Mouse (Mus musculus): ENCODE measurements around the gene Kcna3. TPM values are rescaled to one million over a fixed set of nuclear protein-coding genes. Genes with fewer than 3 reads are reported as not detected.

Gene Kcna3
- polyA plus RNA-seq, 1 experiment from 2014 or later: 2.2 TPM

DNA sequence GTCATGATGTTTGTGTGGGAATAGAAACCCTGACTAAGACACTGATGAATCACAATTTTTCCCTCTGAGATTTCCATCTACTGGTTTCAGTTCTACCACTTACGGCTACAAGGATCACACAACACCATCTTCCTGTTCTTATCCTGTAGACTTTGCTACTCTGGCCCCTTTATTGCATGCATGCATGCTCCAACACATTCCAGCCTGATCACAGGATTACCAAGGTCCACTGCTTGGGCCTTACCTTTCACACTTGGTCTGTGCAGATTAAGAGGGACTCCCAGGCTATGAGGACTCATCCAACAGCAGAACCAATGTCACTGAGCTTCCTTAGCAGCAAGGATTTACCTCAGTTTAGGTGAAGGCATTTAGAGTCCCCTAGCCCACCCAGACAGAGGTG lies 39.7 kb downstream of the Kcna3 start:
- ATAC-seq (ENCODE audit: insufficient number of reproducible peaks, low FRiP score, low TSS enrichment, low read depth) (no peak), DNase-seq (ENCODE audit: low spot score) (no peak)
- Histone ChIP-seq H3K36me3 (ENCODE audit: control insufficient read depth, insufficient read depth, low read length) (no peaks in the 10 kb centered on the region), H3K4me1 (ENCODE audit: control insufficient read depth, insufficient read depth, low read length) (no peaks in the 10 kb centered on the region), H3K4me3 (ENCODE audit: low read depth, low read length) (no peak overlapping the region), H3K4me2 (ENCODE audit: low read depth, severe bottlenecking) (no peak overlapping the region), H3K27ac (replicated peaks; ENCODE audit: low read depth, low read length) (no peak overlapping the region), H3K9ac (ENCODE audit: low read length) (no peak overlapping the region), H3K27me3 (ENCODE audit: control insufficient read depth, insufficient read depth, low read length) (no peaks in the 10 kb centered on the region), H3K9me3 (ENCODE audit: control insufficient read depth, low read length) (no peaks in the 10 kb centered on the region)
- 91% methylated on average over 1 of the region's 1 CpGs for WGBS

- 49% methylated on average over 3 of the region's 3 CpGs for WGBS
- H3K4me2 ChIP-seq (ENCODE audit: low read depth, severe bottlenecking): no peak overlapping the region
- no peaks in the 10 kb centered on the region for H3K27me3 ChIP-seq (ENCODE audit: control insufficient read depth, insufficient read depth, low read length)
- ATAC-seq (ENCODE audit: insufficient number of reproducible peaks, low FRiP score, low TSS enrichment, low read depth) (no peak), DNase-seq (ENCODE audit: low spot score) (no peak)
- no peak overlapping the region for H3K4me3 ChIP-seq (ENCODE audit: low read depth, low read length)
- H3K9me3 ChIP-seq (ENCODE audit: control insufficient read depth, low read length): no peaks in the 10 kb centered on the region
- H3K9ac ChIP-seq (ENCODE audit: low read length): no peak overlapping the region
- no peaks in the 10 kb centered on the region for H3K4me1 ChIP-seq (ENCODE audit: control insufficient read depth, insufficient read depth, low read length)
- no peaks in the 10 kb centered on the region for H3K36me3 ChIP-seq (ENCODE audit: control insufficient read depth, insufficient read depth, low read length)
- H3K27ac ChIP-seq (replicated peaks; ENCODE audit: low read depth, low read length): no peak overlapping the region
Observed at GRCm38 (mm10) chr3:107076658-107077057, 40.7 kb downstream of the Kcna3 start.

GRCm38 (mm10) chr3:107077101-107077500 lies 41.1 kb downstream of the Kcna3 start:
- Histone ChIP-seq H3K27me3 (ENCODE audit: control insufficient read depth, insufficient read depth, low read length) (no peaks in the 10 kb centered on the region), H3K27ac (replicated peaks; ENCODE audit: low read depth, low read length) (no peak overlapping the region), H3K4me1 (ENCODE audit: control insufficient read depth, insufficient read depth, low read length) (no peaks in the 10 kb centered on the region), H3K9me3 (ENCODE audit: control insufficient read depth, low read length) (no peaks in the 10 kb centered on the region), H3K4me3 (ENCODE audit: low read depth, low read length) (no peak overlapping the region), H3K4me2 (ENCODE audit: low read depth, severe bottlenecking) (no peak overlapping the region), H3K9ac (ENCODE audit: low read length) (no peak overlapping the region), H3K36me3 (ENCODE audit: control insufficient read depth, insufficient read depth, low read length) (no peaks in the 10 kb centered on the region)
- DNase-seq (ENCODE audit: low spot score) (no peak), ATAC-seq (ENCODE audit: insufficient number of reproducible peaks, low FRiP score, low TSS enrichment, low read depth) (no peak)
- WGBS: 86% methylated on average over 2 of the region's 2 CpGs

GRCm38 (mm10) chr3:107080803-107081202 lies 44.8 kb downstream of the Kcna3 start:
- 90% methylated on average over 3 of the region's 3 CpGs for WGBS
- Histone ChIP-seq H3K4me1 (ENCODE audit: control insufficient read depth, insufficient read depth, low read length) (no peaks in the 10 kb centered on the region), H3K4me2 (ENCODE audit: low read depth, severe bottlenecking) (no peak overlapping the region), H3K9ac (ENCODE audit: low read length) (no peak overlapping the region), H3K9me3 (ENCODE audit: control insufficient read depth, low read length) (no peaks in the 10 kb centered on the region), H3K27ac (replicated peaks; ENCODE audit: low read depth, low read length) (no peak overlapping the region), H3K36me3 (ENCODE audit: control insufficient read depth, insufficient read depth, low read length) (no peaks in the 10 kb centered on the region), H3K27me3 (ENCODE audit: control insufficient read depth, insufficient read depth, low read length) (no peaks in the 10 kb centered on the region), H3K4me3 (ENCODE audit: low read depth, low read length) (no peak overlapping the region)
- ATAC-seq (ENCODE audit: insufficient number of reproducible peaks, low FRiP score, low TSS enrichment, low read depth) (no peak), DNase-seq (ENCODE audit: low spot score) (no peak)

DNA sequence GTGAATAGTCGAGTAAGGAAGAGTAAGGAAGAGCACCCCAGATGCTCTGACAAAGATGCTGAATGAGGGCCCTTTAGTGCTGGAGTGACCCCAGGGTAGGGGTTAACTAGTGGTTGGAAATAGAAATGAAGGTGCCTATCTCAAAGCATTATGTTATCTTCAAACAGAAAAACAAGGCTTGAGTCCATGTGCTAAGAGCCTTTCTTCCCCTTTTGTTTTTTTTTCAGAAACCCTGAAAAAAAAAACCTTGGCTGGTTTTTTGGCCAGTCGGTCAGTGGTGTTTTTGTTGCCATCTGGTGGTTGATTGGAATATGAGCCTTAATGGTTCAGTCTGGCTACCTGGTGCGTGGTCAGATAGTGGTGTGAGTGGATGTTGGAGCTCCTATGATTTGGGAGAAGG lies 45.3 kb downstream of the Kcna3 start:
- DNase-seq (ENCODE audit: low spot score) (no peak), ATAC-seq (ENCODE audit: insufficient number of reproducible peaks, low FRiP score, low TSS enrichment, low read depth) (no peak)
- H3K4me1 ChIP-seq (ENCODE audit: control insufficient read depth, insufficient read depth, low read length): no peaks in the 10 kb centered on the region
- H3K4me2 ChIP-seq (ENCODE audit: low read depth, severe bottlenecking): no peak overlapping the region
- no peak overlapping the region for H3K27ac ChIP-seq (replicated peaks; ENCODE audit: low read depth, low read length)
- no peak overlapping the region for H3K4me3 ChIP-seq (ENCODE audit: low read depth, low read length)
- no peak overlapping the region for H3K9ac ChIP-seq (ENCODE audit: low read length)
- H3K36me3 ChIP-seq (ENCODE audit: control insufficient read depth, insufficient read depth, low read length): no peaks in the 10 kb centered on the region
- WGBS: 35% methylated on average over 3 of the region's 3 CpGs
- H3K27me3 ChIP-seq (ENCODE audit: control insufficient read depth, insufficient read depth, low read length): no peaks in the 10 kb centered on the region
- H3K9me3 ChIP-seq (ENCODE audit: control insufficient read depth, low read length): no peaks in the 10 kb centered on the region

GRCm38 (mm10) chr3:107084586-107084985 lies 48.6 kb downstream of the Kcna3 start:
- Histone ChIP-seq H3K4me1 (ENCODE audit: control insufficient read depth, insufficient read depth, low read length) (no peaks in the 10 kb centered on the region), H3K36me3 (ENCODE audit: control insufficient read depth, insufficient read depth, low read length) (no peaks in the 10 kb centered on the region), H3K4me2 (ENCODE audit: low read depth, severe bottlenecking) (no peak overlapping the region), H3K9ac (ENCODE audit: low read length) (no peak overlapping the region), H3K4me3 (ENCODE audit: low read depth, low read length) (no peak overlapping the region), H3K27me3 (ENCODE audit: control insufficient read depth, insufficient read depth, low read length) (no peaks in the 10 kb centered on the region), H3K9me3 (ENCODE audit: control insufficient read depth, low read length) (no peaks in the 10 kb centered on the region), H3K27ac (replicated peaks; ENCODE audit: low read depth, low read length) (no peak overlapping the region)
- DNase-seq (ENCODE audit: low spot score): no peak
- ATAC-seq (ENCODE audit: insufficient number of reproducible peaks, low FRiP score, low TSS enrichment, low read depth): no peak
- WGBS: 86% methylated on average over 3 of the region's 3 CpGs

DNA sequence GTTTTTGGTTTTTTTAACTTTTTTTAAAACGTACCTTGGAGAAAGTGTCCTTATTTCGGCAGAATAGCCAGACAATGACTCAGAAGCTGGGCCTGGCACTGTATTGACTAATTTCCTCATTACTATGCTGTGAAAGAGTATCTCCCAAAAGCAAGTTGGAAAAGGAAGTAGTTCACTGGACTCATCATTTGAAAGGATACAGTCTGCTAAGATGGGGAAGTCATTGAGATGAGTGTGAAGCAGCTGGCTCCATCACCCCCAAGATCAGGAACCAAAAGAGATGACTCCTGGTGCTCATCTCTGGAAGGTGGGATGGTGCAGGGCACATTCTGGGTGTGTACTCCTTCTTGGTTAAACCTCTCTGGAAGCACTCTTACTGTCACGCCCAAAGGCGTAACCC lies 51.4 kb downstream of the Kcna3 start:
- no peak for ATAC-seq (ENCODE audit: insufficient number of reproducible peaks, low FRiP score, low TSS enrichment, low read depth)
- Histone ChIP-seq H3K4me1 (ENCODE audit: control insufficient read depth, insufficient read depth, low read length) (no peaks in the 10 kb centered on the region), H3K36me3 (ENCODE audit: control insufficient read depth, insufficient read depth, low read length) (no peaks in the 10 kb centered on the region), H3K9ac (ENCODE audit: low read length) (no peak overlapping the region), H3K4me2 (ENCODE audit: low read depth, severe bottlenecking) (no peak overlapping the region), H3K27ac (replicated peaks; ENCODE audit: low read depth, low read length) (no peak overlapping the region), H3K9me3 (ENCODE audit: control insufficient read depth, low read length) (no peaks in the 10 kb centered on the region), H3K4me3 (ENCODE audit: low read depth, low read length) (no peak overlapping the region), H3K27me3 (ENCODE audit: control insufficient read depth, insufficient read depth, low read length) (no peaks in the 10 kb centered on the region)
- 91% methylated on average over 4 of the region's 4 CpGs for WGBS
- no peak for DNase-seq (ENCODE audit: low spot score)

Other genes starting within 250 kb of the Kcna3 start
- 1.6 and 3.7 TPM in 2 replicates for gene Cd53, start 246.0 kb upstream of the Kcna3 start, polyA plus RNA-seq (2014; fragmentation: Nextera tagmentation; extraction: Ambion mirVana)
- not detected in 2 replicates for gene Olfr266, start 209.9 kb upstream of the Kcna3 start, polyA plus RNA-seq (2014; fragmentation: Nextera tagmentation; extraction: Ambion mirVana)
- gene Kcna2, start 65.0 kb downstream of the Kcna3 start, polyA plus RNA-seq (2014; fragmentation: Nextera tagmentation; extraction: Ambion mirVana): not detected in 2 replicates
- gene Kcna10, start 146.9 kb downstream of the Kcna3 start, polyA plus RNA-seq (2014; fragmentation: Nextera tagmentation; extraction: Ambion mirVana): not detected in 2 replicates
- not detected in 2 replicates for gene Cym, start 185.6 kb downstream of the Kcna3 start, polyA plus RNA-seq (2014; fragmentation: Nextera tagmentation; extraction: Ambion mirVana)
- not detected in 2 replicates for gene A630076J17Rik, start 194.4 kb downstream of the Kcna3 start, polyA plus RNA-seq (2014; fragmentation: Nextera tagmentation; extraction: Ambion mirVana)
- 0.06 TPM in 1 of 2 replicates, not detected in the other for gene Prok1, start 203.5 kb downstream of the Kcna3 start, polyA plus RNA-seq (2014; fragmentation: Nextera tagmentation; extraction: Ambion mirVana)
- 174 and 175 TPM in 2 replicates for gene Lamtor5, start 242.7 kb downstream of the Kcna3 start, polyA plus RNA-seq (2014; fragmentation: Nextera tagmentation; extraction: Ambion mirVana)

Data from limb, embryonic 11.5 days (tissue).